Mouse (Mus musculus): ENCODE measurements around the gene Olfr625-ps1. TPM values are rescaled to one million over a fixed set of nuclear protein-coding genes. Genes with fewer than 3 reads are reported as not detected.

The Olfr625-ps1 gene
- not detected in 2 replicates for polyA plus RNA-seq (2014; fragmentation: Nextera tagmentation; extraction: Ambion mirVana)

DNA sequence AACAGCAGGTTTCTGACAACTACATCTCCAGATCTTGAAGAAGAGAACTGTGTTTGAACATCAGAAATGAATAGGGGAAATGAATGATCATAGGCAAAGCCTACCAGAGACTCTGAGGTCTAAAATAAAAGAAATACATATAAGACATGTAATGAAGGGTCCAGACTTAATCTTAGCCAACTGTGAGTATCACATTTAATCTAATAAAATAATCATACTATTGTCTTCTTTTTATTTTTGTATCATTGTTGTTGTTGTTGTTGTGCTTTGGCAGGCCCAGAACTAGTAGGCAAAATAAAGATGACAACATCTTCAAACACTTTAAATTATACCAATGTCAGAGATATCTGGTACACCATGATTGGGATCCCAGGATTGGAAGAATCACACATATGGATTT lies at the start of gene Olfr625-ps1:
Gene Olfr625-ps1, plus strand, starts transcription at position 301 of the 400 bp plus-strand sequence.
- DNase-seq (no peak), ATAC-seq (ENCODE audit: low FRiP score, low TSS enrichment) (no peak)
- Histone ChIP-seq H3K27ac (replicated peaks; ENCODE audit: low read depth, low read length) (no peak within 1 kb of the TSS), H3K4me1 (ENCODE audit: control insufficient read depth, insufficient read depth, low read length) (no peaks in the 10 kb centered on the region), H3K4me2 (ENCODE audit: low read length) (no peak within 1 kb of the TSS), H3K4me3 (replicated peaks; ENCODE audit: low read depth, low read length) (no peak within 1 kb of the TSS), H3K9me3 (ENCODE audit: control insufficient read depth, low read length) (no peaks in the 10 kb centered on the region), H3K9ac (replicated peaks; ENCODE audit: low read length) (no peak within 1 kb of the TSS), H3K27me3 (ENCODE audit: control insufficient read depth, insufficient read depth, low read length) (no peaks in the 10 kb centered on the region), H3K36me3 (ENCODE audit: control insufficient read depth, insufficient read depth, low read length) (no peaks in the 10 kb centered on the region)

- Histone ChIP-seq H3K9ac (replicated peaks; ENCODE audit: low read length) (no peak overlapping the region), H3K4me1 (ENCODE audit: control insufficient read depth, insufficient read depth, low read length) (no peaks in the 10 kb centered on the region), H3K4me2 (ENCODE audit: low read length) (no peak overlapping the region), H3K4me3 (replicated peaks; ENCODE audit: low read depth, low read length) (no peak overlapping the region), H3K9me3 (ENCODE audit: control insufficient read depth, low read length) (no peaks in the 10 kb centered on the region), H3K36me3 (ENCODE audit: control insufficient read depth, insufficient read depth, low read length) (no peaks in the 10 kb centered on the region), H3K27ac (replicated peaks; ENCODE audit: low read depth, low read length) (no peak overlapping the region), H3K27me3 (ENCODE audit: control insufficient read depth, insufficient read depth, low read length) (no peaks in the 10 kb centered on the region)
- no peak for DNase-seq
- no peak for ATAC-seq (ENCODE audit: low FRiP score, low TSS enrichment)
These were observed 45.7 kb upstream of the Olfr625-ps1 start for GRCm38 (mm10) chr7:103636795-103637194.

DNA sequence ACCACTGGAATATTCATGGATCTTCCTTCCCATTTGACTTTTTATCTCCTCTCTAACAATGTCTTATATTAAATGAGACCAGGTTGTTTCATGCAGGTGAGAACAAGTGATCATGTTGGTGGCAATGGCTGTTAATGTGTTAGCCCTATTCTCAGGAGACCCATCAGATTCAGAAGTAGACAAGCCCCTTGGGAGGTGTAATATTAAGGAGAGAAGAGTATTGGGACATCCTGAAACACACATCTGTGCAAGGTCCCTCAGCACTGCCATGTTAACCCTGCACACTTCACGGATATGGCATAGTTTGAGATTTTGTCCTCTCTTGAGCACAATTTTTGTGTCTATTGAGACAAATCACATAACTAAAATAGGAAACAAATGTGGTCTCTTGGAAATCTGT lies 39.9 kb upstream of the Olfr625-ps1 start, which contains the start of gene Olfr622:
Gene Olfr622, minus strand, starts transcription at position 101 of the 400 bp plus-strand sequence.
- ATAC-seq (ENCODE audit: low FRiP score, low TSS enrichment) (no peak), DNase-seq (no peak)
- no peak within 1 kb of the TSS for H3K9ac ChIP-seq (replicated peaks; ENCODE audit: low read length)
- no peaks in the 10 kb centered on the region for H3K9me3 ChIP-seq (ENCODE audit: control insufficient read depth, low read length)
- H3K36me3 ChIP-seq (ENCODE audit: control insufficient read depth, insufficient read depth, low read length), result no peaks in the 10 kb centered on the region
- no peaks in the 10 kb centered on the region for H3K4me1 ChIP-seq (ENCODE audit: control insufficient read depth, insufficient read depth, low read length)
- no peaks in the 10 kb centered on the region for H3K27me3 ChIP-seq (ENCODE audit: control insufficient read depth, insufficient read depth, low read length)
- WGBS, result 80% methylated on average over 1 of the region's 1 CpGs
- no peak within 1 kb of the TSS for H3K27ac ChIP-seq (replicated peaks; ENCODE audit: low read depth, low read length)
- no peak within 1 kb of the TSS for H3K4me2 ChIP-seq (ENCODE audit: low read length)
- no peak within 1 kb of the TSS for H3K4me3 ChIP-seq (replicated peaks; ENCODE audit: low read depth, low read length)

GRCm38 (mm10) chr7:103644070-103644469 lies 38.5 kb upstream of the Olfr625-ps1 start:
- Histone ChIP-seq H3K36me3 (ENCODE audit: control insufficient read depth, insufficient read depth, low read length) (no peaks in the 10 kb centered on the region), H3K4me3 (replicated peaks; ENCODE audit: low read depth, low read length) (no peak overlapping the region), H3K9ac (replicated peaks; ENCODE audit: low read length) (no peak overlapping the region), H3K4me1 (ENCODE audit: control insufficient read depth, insufficient read depth, low read length) (no peaks in the 10 kb centered on the region), H3K4me2 (ENCODE audit: low read length) (no peak overlapping the region), H3K9me3 (ENCODE audit: control insufficient read depth, low read length) (no peaks in the 10 kb centered on the region), H3K27ac (replicated peaks; ENCODE audit: low read depth, low read length) (no peak overlapping the region), H3K27me3 (ENCODE audit: control insufficient read depth, insufficient read depth, low read length) (no peaks in the 10 kb centered on the region)
- ATAC-seq (ENCODE audit: low FRiP score, low TSS enrichment) (no peak), DNase-seq (no peak)
- 89% methylated on average over 4 of the region's 4 CpGs for WGBS

DNA sequence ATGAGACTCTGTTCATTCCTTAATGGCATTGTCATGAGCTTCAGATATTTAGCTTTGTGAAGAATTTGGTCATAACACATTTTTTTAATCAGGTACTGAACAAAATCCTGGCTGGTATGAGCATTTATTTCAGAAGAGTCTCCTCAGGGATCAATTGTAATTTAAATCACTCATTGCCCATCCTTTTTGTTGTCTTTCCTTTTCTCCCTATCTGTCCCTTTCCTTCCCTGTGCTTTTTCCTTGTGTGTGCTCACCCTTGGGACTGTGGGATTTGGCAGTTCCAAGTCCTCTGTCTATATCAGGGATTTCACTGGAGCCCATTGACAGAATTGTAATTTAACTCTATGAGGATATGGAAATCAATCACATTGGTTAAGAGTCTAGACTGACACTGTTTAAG lies 18.9 kb upstream of the Olfr625-ps1 start, which contains the start of gene Olfr623:
Gene Olfr623, minus strand, starts transcription at position 101 of the 400 bp plus-strand sequence.
- H3K9ac ChIP-seq (replicated peaks; ENCODE audit: low read length), result no peak within 1 kb of the TSS
- ATAC-seq (ENCODE audit: low FRiP score, low TSS enrichment) (no peak), DNase-seq (no peak)
- H3K9me3 ChIP-seq (ENCODE audit: control insufficient read depth, low read length), result no peaks in the 10 kb centered on the region
- no peaks in the 10 kb centered on the region for H3K4me1 ChIP-seq (ENCODE audit: control insufficient read depth, insufficient read depth, low read length)
- H3K4me2 ChIP-seq (ENCODE audit: low read length), result no peak within 1 kb of the TSS
- H3K27me3 ChIP-seq (ENCODE audit: control insufficient read depth, insufficient read depth, low read length), result no peaks in the 10 kb centered on the region
- no peak within 1 kb of the TSS for H3K27ac ChIP-seq (replicated peaks; ENCODE audit: low read depth, low read length)
- H3K4me3 ChIP-seq (replicated peaks; ENCODE audit: low read depth, low read length), result no peak within 1 kb of the TSS
- H3K36me3 ChIP-seq (ENCODE audit: control insufficient read depth, insufficient read depth, low read length), result no peaks in the 10 kb centered on the region

- Histone ChIP-seq H3K9ac (replicated peaks; ENCODE audit: low read length) (no peak within 1 kb of the TSS), H3K4me1 (ENCODE audit: control insufficient read depth, insufficient read depth, low read length) (no peaks in the 10 kb centered on the region), H3K9me3 (ENCODE audit: control insufficient read depth, low read length) (no peaks in the 10 kb centered on the region), H3K27me3 (ENCODE audit: control insufficient read depth, insufficient read depth, low read length) (no peaks in the 10 kb centered on the region), H3K36me3 (ENCODE audit: control insufficient read depth, insufficient read depth, low read length) (no peaks in the 10 kb centered on the region), H3K4me2 (ENCODE audit: low read length) (no peak within 1 kb of the TSS), H3K4me3 (replicated peaks; ENCODE audit: low read depth, low read length) (no peak within 1 kb of the TSS), H3K27ac (replicated peaks; ENCODE audit: low read depth, low read length) (no peak within 1 kb of the TSS)
- no peak for DNase-seq
- ATAC-seq (ENCODE audit: low FRiP score, low TSS enrichment), result no peak
- 93% methylated on average over 2 of the region's 2 CpGs for WGBS
These were observed 11.4 kb upstream of the Olfr625-ps1 start, which contains the start of gene Olfr624 for GRCm38 (mm10) chr7:103671091-103671490. Olfr624 (minus strand) TSS chr7:103671191.

DNA sequence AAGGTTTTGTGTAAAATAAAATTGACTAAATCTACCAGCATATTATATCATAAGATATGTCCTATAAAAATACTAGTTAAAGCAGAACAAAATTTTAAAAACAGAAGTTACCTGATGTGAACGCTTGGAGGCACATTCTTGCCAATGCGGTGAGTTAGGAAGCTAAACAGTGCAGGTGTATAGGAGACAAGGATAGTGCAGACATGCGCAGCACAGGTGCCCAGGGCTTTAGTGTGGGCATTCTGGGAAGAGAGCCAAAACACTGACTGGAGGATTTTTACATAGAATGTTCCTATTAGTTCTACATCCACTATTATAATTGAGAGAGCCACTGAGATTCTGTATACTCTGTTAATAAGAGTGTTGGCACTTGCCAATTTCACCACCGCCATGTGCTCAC lies 16.9 kb downstream of the Olfr625-ps1 start:
- Histone ChIP-seq H3K36me3 (ENCODE audit: control insufficient read depth, insufficient read depth, low read length) (no peaks in the 10 kb centered on the region), H3K4me1 (ENCODE audit: control insufficient read depth, insufficient read depth, low read length) (no peaks in the 10 kb centered on the region), H3K9me3 (ENCODE audit: control insufficient read depth, low read length) (no peaks in the 10 kb centered on the region), H3K9ac (replicated peaks; ENCODE audit: low read length) (no peak overlapping the region), H3K4me3 (replicated peaks; ENCODE audit: low read depth, low read length) (no peak overlapping the region), H3K4me2 (ENCODE audit: low read length) (no peak overlapping the region), H3K27ac (replicated peaks; ENCODE audit: low read depth, low read length) (no peak overlapping the region), H3K27me3 (ENCODE audit: control insufficient read depth, insufficient read depth, low read length) (no peaks in the 10 kb centered on the region)
- DNase-seq (peak; percentile 11), ATAC-seq (ENCODE audit: low FRiP score, low TSS enrichment) (no peak)
- WGBS, result 92% methylated on average over 4 of the region's 4 CpGs

GRCm38 (mm10) chr7:103712024-103712423 lies 29.5 kb downstream of the Olfr625-ps1 start:
- DNase-seq, result no peak
- WGBS, result 27% methylated on average over 2 of the region's 2 CpGs
- H3K36me3 ChIP-seq (ENCODE audit: control insufficient read depth, insufficient read depth, low read length), result no peaks in the 10 kb centered on the region
- H3K27me3 ChIP-seq (ENCODE audit: control insufficient read depth, insufficient read depth, low read length), result no peaks in the 10 kb centered on the region
- H3K9ac ChIP-seq (replicated peaks; ENCODE audit: low read length), result no peak overlapping the region
- no peak overlapping the region for H3K27ac ChIP-seq (replicated peaks; ENCODE audit: low read depth, low read length)
- no peak overlapping the region for H3K4me3 ChIP-seq (replicated peaks; ENCODE audit: low read depth, low read length)
- no peaks in the 10 kb centered on the region for H3K4me1 ChIP-seq (ENCODE audit: control insufficient read depth, insufficient read depth, low read length)
- no peaks in the 10 kb centered on the region for H3K9me3 ChIP-seq (ENCODE audit: control insufficient read depth, low read length)
- no peak for ATAC-seq (ENCODE audit: low FRiP score, low TSS enrichment)
- no peak overlapping the region for H3K4me2 ChIP-seq (ENCODE audit: low read length)

DNA sequence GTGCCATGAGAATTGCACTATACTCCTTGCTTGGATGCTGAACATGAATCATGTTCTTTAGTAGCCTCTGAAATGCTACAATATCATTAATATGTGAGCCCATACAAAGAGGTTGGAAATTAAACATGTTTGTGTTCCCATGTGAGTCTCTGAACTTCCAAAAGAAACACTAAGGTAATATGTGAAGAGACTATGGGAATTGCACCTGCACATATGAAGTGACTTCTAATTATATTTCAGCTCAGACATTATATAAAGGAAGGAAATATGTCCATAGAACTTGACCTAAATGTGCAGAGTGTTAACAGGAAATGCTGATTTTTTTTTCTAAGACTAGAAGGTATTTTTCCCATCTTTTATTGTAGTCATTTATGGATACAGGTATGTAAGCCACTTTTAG lies 31.9 kb downstream of the Olfr625-ps1 start, which contains the start of gene Olfr243:
Gene Olfr243, plus strand, starts transcription at position 301 of the 400 bp plus-strand sequence.
- H3K4me3 ChIP-seq (replicated peaks; ENCODE audit: low read depth, low read length), result no peak within 1 kb of the TSS
- no peak for ATAC-seq (ENCODE audit: low FRiP score, low TSS enrichment)
- H3K36me3 ChIP-seq (ENCODE audit: control insufficient read depth, insufficient read depth, low read length), result no peaks in the 10 kb centered on the region
- no peaks in the 10 kb centered on the region for H3K27me3 ChIP-seq (ENCODE audit: control insufficient read depth, insufficient read depth, low read length)
- H3K4me1 ChIP-seq (ENCODE audit: control insufficient read depth, insufficient read depth, low read length), result no peaks in the 10 kb centered on the region
- H3K9ac ChIP-seq (replicated peaks; ENCODE audit: low read length), result no peak within 1 kb of the TSS
- no peak for DNase-seq
- H3K9me3 ChIP-seq (ENCODE audit: control insufficient read depth, low read length), result no peaks in the 10 kb centered on the region
- H3K27ac ChIP-seq (replicated peaks; ENCODE audit: low read depth, low read length), result no peak within 1 kb of the TSS
- H3K4me2 ChIP-seq (ENCODE audit: low read length), result no peak within 1 kb of the TSS
